Mouse (Mus musculus): ENCODE data around the gene Magel2. TPM values are rescaled to one million over a fixed set of nuclear protein-coding genes. Genes with fewer than 3 reads are reported as not detected.

Gene Magel2
- polyA plus RNA-seq, 1 experiment, result not detected

DNA sequence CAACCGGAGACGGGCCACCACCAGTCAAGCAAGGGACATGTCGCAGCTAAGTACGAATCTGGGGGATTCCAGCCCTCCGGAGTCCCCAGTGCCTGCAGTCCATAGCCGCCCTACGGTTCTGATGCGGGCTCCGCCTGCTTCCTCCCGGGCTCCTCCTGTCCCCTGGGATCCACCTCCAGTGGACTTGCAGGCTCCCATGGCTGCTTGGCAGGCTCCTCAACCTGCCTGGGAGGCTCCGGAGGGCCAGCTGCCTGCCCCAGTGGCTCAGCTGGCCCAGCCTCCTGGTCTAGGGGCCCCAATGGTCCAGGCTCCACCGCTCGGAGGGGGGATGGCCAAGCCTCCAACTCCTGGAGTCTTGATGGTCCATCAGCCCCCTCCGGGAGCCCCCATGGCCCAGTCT, 503 bp downstream of the Magel2 start:
- TF ChIP-seq POLR2A (IDR thresholded peaks at IDR 0.05; ENCODE audit: borderline replicate concordance, low read depth, low read length) (no peak), CTCF (IDR thresholded peaks at IDR 0.05; ENCODE audit: low read depth, low read length) (no peak)
- no peak overlapping the region for H3K27ac ChIP-seq (ENCODE audit: insufficient read depth, low read depth, low read length)
- H3K4me3 ChIP-seq (ENCODE audit: insufficient read depth, low read length), result no peak overlapping the region
- H3K4me1 ChIP-seq (ENCODE audit: control insufficient read depth, insufficient read depth, low read length), result no peaks in the 10 kb centered on the region

DNA sequence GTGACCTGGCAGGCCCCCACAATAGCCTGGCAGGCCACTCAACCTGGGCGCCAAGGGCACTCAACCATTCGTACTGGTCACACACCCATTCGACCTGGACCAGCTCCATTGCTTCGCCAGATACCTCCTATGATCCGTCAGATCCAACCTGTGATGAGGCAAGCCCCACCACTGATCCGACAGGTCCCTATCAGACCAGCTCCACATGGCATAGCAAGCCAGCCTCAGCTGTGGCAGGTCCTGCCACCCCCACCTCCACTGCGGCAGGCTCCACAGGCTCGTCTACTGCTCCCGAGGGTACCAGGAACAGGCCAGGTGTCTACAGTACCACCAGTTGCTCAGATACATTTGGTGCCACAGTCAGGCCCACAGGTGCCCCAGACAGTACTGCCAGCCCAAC, 1.7 kb downstream of the Magel2 start:
- Histone ChIP-seq H3K4me1 (ENCODE audit: control insufficient read depth, insufficient read depth, low read length) (no peaks in the 10 kb centered on the region), H3K27ac (ENCODE audit: insufficient read depth, low read depth, low read length) (no peak overlapping the region), H3K4me3 (ENCODE audit: insufficient read depth, low read length) (no peak overlapping the region)
- no peak for TF ChIP-seq CTCF (IDR thresholded peaks at IDR 0.05; ENCODE audit: low read depth, low read length)

DNA sequence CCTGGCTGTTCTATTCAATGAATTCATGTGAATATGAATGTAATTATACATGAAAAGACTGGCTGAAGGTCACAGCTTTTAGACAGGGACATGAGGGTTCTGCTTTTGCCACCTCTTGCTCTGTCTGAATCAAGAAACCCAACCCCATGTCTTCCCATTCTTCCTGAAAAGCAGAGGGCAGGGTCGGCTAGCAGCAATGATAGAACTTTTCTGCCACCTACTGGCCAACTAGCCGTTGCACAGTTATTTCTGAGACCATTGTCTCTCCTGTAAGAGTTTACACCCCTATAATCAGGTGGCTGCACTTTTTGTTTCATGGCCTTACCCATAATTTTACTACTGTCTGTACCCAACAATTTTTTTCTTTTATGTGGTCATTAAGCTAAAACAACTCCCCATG, 5.6 kb downstream of the Magel2 start:
- H3K4me1 ChIP-seq (ENCODE audit: control insufficient read depth, insufficient read depth, low read length), result no peaks in the 10 kb centered on the region
- no peak for TF ChIP-seq POLR2A (IDR thresholded peaks at IDR 0.05; ENCODE audit: borderline replicate concordance, low read depth, low read length)
- peak; percentile 47 for TF ChIP-seq CTCF (IDR thresholded peaks at IDR 0.05; ENCODE audit: low read depth, low read length)
- no peak overlapping the region for H3K4me3 ChIP-seq (ENCODE audit: insufficient read depth, low read length)
- no peak overlapping the region for H3K27ac ChIP-seq (ENCODE audit: insufficient read depth, low read depth, low read length)

DNA sequence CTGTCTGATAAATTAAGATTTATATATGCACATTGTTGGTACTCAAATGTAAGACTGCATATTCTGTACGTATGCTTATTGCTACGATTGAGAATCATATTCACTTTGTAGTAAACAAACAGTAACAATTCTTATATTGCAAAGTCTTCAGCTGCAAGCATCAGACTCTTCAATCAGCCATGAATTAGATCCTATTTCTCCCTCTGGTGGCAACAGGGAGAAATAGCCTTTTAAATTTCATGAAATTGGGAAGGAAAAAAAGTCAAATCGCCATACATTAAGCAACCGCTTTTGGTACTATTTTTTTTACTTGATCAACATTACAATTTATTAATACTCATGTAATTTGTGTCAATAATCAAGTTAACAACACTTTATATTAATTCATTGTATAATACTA, 11.5 kb downstream of the Magel2 start:
- Histone ChIP-seq H3K4me3 (ENCODE audit: insufficient read depth, low read length) (no peak overlapping the region), H3K4me1 (ENCODE audit: control insufficient read depth, insufficient read depth, low read length) (no peaks in the 10 kb centered on the region), H3K27ac (ENCODE audit: insufficient read depth, low read depth, low read length) (no peak overlapping the region)
- TF ChIP-seq POLR2A (IDR thresholded peaks at IDR 0.05; ENCODE audit: borderline replicate concordance, low read depth, low read length), result no peak

- H3K27ac ChIP-seq (ENCODE audit: insufficient read depth, low read depth, low read length), result no peak overlapping the region
- TF ChIP-seq POLR2A (IDR thresholded peaks at IDR 0.05; ENCODE audit: borderline replicate concordance, low read depth, low read length) (no peak), CTCF (IDR thresholded peaks at IDR 0.05; ENCODE audit: low read depth, low read length) (no peak)
- no peak overlapping the region for H3K4me3 ChIP-seq (ENCODE audit: insufficient read depth, low read length)
- H3K4me1 ChIP-seq (ENCODE audit: control insufficient read depth, insufficient read depth, low read length), result no peaks in the 10 kb centered on the region
These were observed 15.4 kb downstream of the Magel2 start for GRCm38 (mm10) chr7:62392202-62392601.

GRCm38 (mm10) chr7:62406573-62407050, 29.8 kb downstream of the Magel2 start:
- no peaks in the 10 kb centered on the region for H3K4me1 ChIP-seq (ENCODE audit: control insufficient read depth, insufficient read depth, low read length)
- H3K4me3 ChIP-seq (ENCODE audit: insufficient read depth, low read length), result no peak overlapping the region
- no peak for TF ChIP-seq CTCF (IDR thresholded peaks at IDR 0.05; ENCODE audit: low read depth, low read length)
- no peak for TF ChIP-seq POLR2A (IDR thresholded peaks at IDR 0.05; ENCODE audit: borderline replicate concordance, low read depth, low read length)
- no peak overlapping the region for H3K27ac ChIP-seq (ENCODE audit: insufficient read depth, low read depth, low read length)

DNA sequence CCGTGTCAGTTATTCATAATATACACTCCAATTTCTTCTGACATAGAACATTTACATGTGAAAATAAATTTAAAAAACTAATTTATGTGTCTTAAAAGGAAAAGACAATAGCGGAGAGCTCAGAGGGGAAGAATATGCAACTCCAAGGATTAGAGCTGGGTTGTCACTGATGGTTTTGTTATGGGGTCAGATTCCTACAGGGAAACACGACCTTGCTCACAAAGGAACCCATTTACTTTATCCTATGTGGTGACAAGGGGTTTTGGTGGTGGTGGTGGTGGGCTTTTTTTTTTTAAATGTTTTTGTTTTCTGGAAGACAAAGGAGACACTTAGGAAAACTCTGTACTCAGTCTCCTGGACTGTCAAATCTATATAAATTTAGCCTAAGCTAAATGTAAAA, 31.0 kb downstream of the Magel2 start:
- Histone ChIP-seq H3K4me1 (ENCODE audit: control insufficient read depth, insufficient read depth, low read length) (no peaks in the 10 kb centered on the region), H3K4me3 (ENCODE audit: insufficient read depth, low read length) (no peak overlapping the region), H3K27ac (ENCODE audit: insufficient read depth, low read depth, low read length) (no peak overlapping the region)
- no peak for TF ChIP-seq POLR2A (IDR thresholded peaks at IDR 0.05; ENCODE audit: borderline replicate concordance, low read depth, low read length)
- no peak for TF ChIP-seq CTCF (IDR thresholded peaks at IDR 0.05; ENCODE audit: low read depth, low read length)

- Histone ChIP-seq H3K4me3 (ENCODE audit: insufficient read depth, low read length) (no peak overlapping the region), H3K4me1 (ENCODE audit: control insufficient read depth, insufficient read depth, low read length) (no peaks in the 10 kb centered on the region), H3K27ac (ENCODE audit: insufficient read depth, low read depth, low read length) (no peak overlapping the region)
- TF ChIP-seq CTCF (IDR thresholded peaks at IDR 0.05; ENCODE audit: low read depth, low read length) (no peak), POLR2A (IDR thresholded peaks at IDR 0.05; ENCODE audit: borderline replicate concordance, low read depth, low read length) (no peak)
These were observed 38.4 kb downstream of the Magel2 start for GRCm38 (mm10) chr7:62415222-62415621.

- H3K27ac ChIP-seq (ENCODE audit: insufficient read depth, low read depth, low read length), result no peak overlapping the region
- no peak overlapping the region for H3K4me3 ChIP-seq (ENCODE audit: insufficient read depth, low read length)
- TF ChIP-seq POLR2A (IDR thresholded peaks at IDR 0.05; ENCODE audit: borderline replicate concordance, low read depth, low read length), result no peak
- TF ChIP-seq CTCF (IDR thresholded peaks at IDR 0.05; ENCODE audit: low read depth, low read length), result no peak
- no peaks in the 10 kb centered on the region for H3K4me1 ChIP-seq (ENCODE audit: control insufficient read depth, insufficient read depth, low read length)
These were observed 39.4 kb downstream of the Magel2 start for GRCm38 (mm10) chr7:62416173-62416572.

DNA sequence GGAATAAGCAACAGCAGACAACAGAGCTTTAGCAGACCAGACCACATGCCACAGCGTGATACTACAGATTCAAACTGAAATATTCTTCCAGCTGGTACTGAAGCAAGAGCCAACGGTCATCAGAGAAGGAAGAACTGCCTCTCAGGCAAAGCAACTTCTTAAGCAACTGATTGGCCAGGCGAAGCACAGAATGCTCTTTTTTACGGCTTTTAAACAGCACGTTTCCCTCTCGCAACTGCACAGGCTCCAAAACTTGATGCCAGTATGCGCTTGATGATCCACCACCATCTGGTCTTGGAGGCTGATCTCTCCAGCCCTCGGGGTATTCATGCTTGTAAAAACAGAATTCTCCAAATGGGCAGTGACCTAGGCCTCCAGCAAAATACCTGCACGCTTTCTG, 41.5 kb downstream of the Magel2 start:
- Histone ChIP-seq H3K4me3 (ENCODE audit: insufficient read depth, low read length) (no peak overlapping the region), H3K27ac (ENCODE audit: insufficient read depth, low read depth, low read length) (no peak overlapping the region), H3K4me1 (ENCODE audit: control insufficient read depth, insufficient read depth, low read length) (no peaks in the 10 kb centered on the region)
- TF ChIP-seq CTCF (IDR thresholded peaks at IDR 0.05; ENCODE audit: low read depth, low read length), result no peak
- TF ChIP-seq POLR2A (IDR thresholded peaks at IDR 0.05; ENCODE audit: borderline replicate concordance, low read depth, low read length), result no peak

DNA sequence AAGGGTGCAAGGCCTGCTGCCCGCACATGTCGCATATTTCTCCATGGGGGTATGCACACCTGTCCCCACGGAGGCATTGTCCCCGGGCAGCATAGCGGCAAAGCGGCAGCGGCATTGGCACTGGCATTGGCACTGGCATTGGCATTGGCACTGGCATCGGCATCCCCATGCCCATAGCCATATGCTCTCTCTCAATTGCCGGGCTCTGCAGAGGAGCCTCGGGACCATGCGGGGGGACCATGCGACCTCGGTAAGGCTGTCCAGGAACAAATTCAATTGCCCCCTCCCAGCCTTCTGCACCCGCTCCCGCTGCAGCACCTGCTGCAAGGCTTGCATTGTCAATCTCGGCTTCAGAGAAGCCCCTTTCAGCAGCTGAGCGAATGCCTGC, 42.3 kb downstream of the Magel2 start:
- no peak overlapping the region for H3K27ac ChIP-seq (ENCODE audit: insufficient read depth, low read depth, low read length)
- TF ChIP-seq POLR2A (IDR thresholded peaks at IDR 0.05; ENCODE audit: borderline replicate concordance, low read depth, low read length) (no peak), CTCF (IDR thresholded peaks at IDR 0.05; ENCODE audit: low read depth, low read length) (no peak)
- H3K4me3 ChIP-seq (ENCODE audit: insufficient read depth, low read length), result peak overlapping the region; percentile 64
- no peaks in the 10 kb centered on the region for H3K4me1 ChIP-seq (ENCODE audit: control insufficient read depth, insufficient read depth, low read length)

Measured in bone marrow macrophage, adult 2 months (primary cell).